Mouse (Mus musculus) Muller cell, postnatal 12 days (primary cell): ENCODE data around the gene A630095E13Rik.
A peak's percentile ranks its signal among the peaks of the same experiment; 100 is the strongest.
"Not testable (repeated sequence)": the region's sequence is repeated elsewhere in the genome, so short reads cannot be mapped to it uniquely, and the experiment has no call there.

ENCODE experiments used
- DNase-seq: peaks from one replicate; pipeline ENCODE4 v3.0.0-alpha.2; 2015; ENCODE audit errors: inconsistent ontology term

The A630095E13Rik gene

DNA sequence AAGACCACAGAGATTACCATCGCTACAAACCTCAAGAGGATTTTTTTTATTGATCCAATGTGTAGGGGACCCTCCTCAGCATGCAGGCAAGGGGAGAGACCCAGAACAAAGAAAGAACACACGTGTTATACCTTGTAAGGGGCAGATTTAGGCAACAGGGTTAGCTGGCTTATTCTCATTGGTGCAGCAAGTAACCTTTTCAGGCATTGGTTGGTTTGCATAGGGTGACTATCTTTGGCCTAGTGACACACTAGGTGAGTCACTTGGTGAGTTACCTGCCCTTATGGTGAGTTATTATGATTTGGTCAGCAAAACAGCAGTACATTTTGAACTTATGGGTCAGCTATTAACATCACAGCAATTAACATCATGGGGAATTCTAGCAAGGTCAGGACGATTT is at the start of gene A630095E13Rik:
Gene A630095E13Rik, minus strand, starts transcription at position 101 of the 400 bp plus-strand sequence.
- not testable (repeated sequence) for DNase-seq

GRCm38 (mm10) chr9:36692920-36693319 is 49.7 kb upstream of the A630095E13Rik start, which contains the start of gene Acrv1:
Acrv1 (plus strand) TSS chr9:36693220.
- DNase-seq = no peak

- peak; percentile 6 for DNase-seq
These were observed 44.2 kb upstream of the A630095E13Rik start for GRCm38 (mm10) chr9:36687329-36687728.

DNA sequence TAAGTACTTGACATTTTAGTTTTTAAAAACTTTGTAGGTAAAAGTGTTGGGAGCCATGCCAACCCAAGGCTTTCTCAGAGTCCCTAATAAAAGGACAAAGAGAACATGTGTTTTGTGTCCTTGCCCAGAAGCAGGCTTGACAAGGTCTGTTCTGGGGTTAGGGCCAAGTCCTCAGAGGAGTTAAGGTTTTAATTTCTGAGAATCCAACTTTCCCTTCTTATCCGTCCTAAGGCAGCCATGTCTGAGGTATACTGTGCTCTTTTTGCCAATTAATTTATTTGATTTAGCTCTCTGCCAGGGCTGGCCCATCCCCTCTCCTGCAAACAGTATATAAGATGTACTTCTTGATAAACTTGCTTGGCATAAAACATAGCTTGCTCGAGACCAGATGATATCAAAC is 38.2 kb upstream of the A630095E13Rik start:
- DNase-seq = no peak
